Mouse (Mus musculus): ENCODE measurements around the gene Foxd4.
A peak's percentile ranks its signal among the peaks of the same experiment; 100 is the strongest.
"Not testable (repeated sequence)": the region's sequence is repeated elsewhere in the genome, so short reads cannot be mapped to it uniquely, and the experiment has no call there.

The Foxd4 gene

GRCm38 (mm10) chr19:24900581-24901220, at the start of gene Foxd4:
Gene Foxd4, minus strand, starts transcription at chr19:24901197.
- DNase-seq = no peak

GRCm38 (mm10) chr19:24945521-24946262, 44.7 kb upstream of the Foxd4 start:
- DNase-seq = no peak

GRCm38 (mm10) chr19:24937084-24937483, 36.1 kb upstream of the Foxd4 start:
- DNase-seq = no peak

- no peak for DNase-seq
Measured at GRCm38 (mm10) chr19:24929041-24929440, 28.0 kb upstream of the Foxd4 start.

GRCm38 (mm10) chr19:24920866-24921265, 19.9 kb upstream of the Foxd4 start:
- no peak for DNase-seq

GRCm38 (mm10) chr19:24908385-24909155, 7.6 kb upstream of the Foxd4 start:
- no peak for DNase-seq

GRCm38 (mm10) chr19:24907655-24908054, 6.7 kb upstream of the Foxd4 start:
- no peak for DNase-seq

GRCm38 (mm10) chr19:24902821-24903220, 1.8 kb upstream of the Foxd4 start:
- no peak for DNase-seq

- no peak for DNase-seq
Measured at GRCm38 (mm10) chr19:24902256-24902655, 1.3 kb upstream of the Foxd4 start.

- no peak for DNase-seq
Measured at GRCm38 (mm10) chr19:24901666-24902065, 669 bp upstream of the Foxd4 start.

GRCm38 (mm10) chr19:24899578-24900544, 1.1 kb downstream of the Foxd4 start:
- no peak for DNase-seq

- no peak for DNase-seq
Measured at GRCm38 (mm10) chr19:24898737-24899577, 2.0 kb downstream of the Foxd4 start.

GRCm38 (mm10) chr19:24897896-24898736, 2.9 kb downstream of the Foxd4 start:
- no peak for DNase-seq

- DNase-seq = no peak
Measured at GRCm38 (mm10) chr19:24897006-24897895, 3.7 kb downstream of the Foxd4 start.

GRCm38 (mm10) chr19:24896536-24896935, 4.5 kb downstream of the Foxd4 start:
- DNase-seq = no peak

- DNase-seq = no peak
Measured at GRCm38 (mm10) chr19:24886888-24887287, 14.1 kb downstream of the Foxd4 start.

GRCm38 (mm10) chr19:24885504-24885903, 15.5 kb downstream of the Foxd4 start:
- DNase-seq = peak; percentile 39 to 49

- DNase-seq = no peak
Measured at GRCm38 (mm10) chr19:24881237-24881636, 19.8 kb downstream of the Foxd4 start.

GRCm38 (mm10) chr19:24875129-24875870, 25.7 kb downstream of the Foxd4 start, which contains the start of gene Gm10053:
Gene Gm10053, plus strand, starts transcription at chr19:24875686.
- not testable (repeated sequence) for DNase-seq
